In genomic region chr1:123923907-123924306, GRCm38 (mm10) we compare ENCODE assay signal across 27 mouse cellular contexts.
"Had no signal": no experiment of that assay in that cellular context is flagged by ENCODE, and none has a peak within 500 bp of the region (broad histone marks: within the 10 kb centered on the region; RNA-seq: fewer than 3 reads in every experiment).

No protein-coding gene starts in this region.

- H3K9me3 ChIP-seq: heart, embryonic 10.5 days; heart, embryonic 12.5 days; hindbrain, embryonic 10.5 days; hindbrain, embryonic 12.5 days; intestine, embryonic 15.5 days; limb, embryonic 10.5 days; limb, embryonic 12.5 days; liver, embryonic 13.5 days; liver, embryonic 15.5 days had no signal

- H3K27me3 ChIP-seq: heart, embryonic 12.5 days; hindbrain, embryonic 12.5 days; intestine, embryonic 15.5 days; limb, embryonic 12.5 days; liver, embryonic 13.5 days; liver, embryonic 15.5 days had no signal

- H3K9ac ChIP-seq: heart, embryonic 12.5 days; hindbrain, embryonic 12.5 days; hindbrain, embryonic 14.5 days; intestine, embryonic 15.5 days; limb, embryonic 12.5 days; liver, embryonic 13.5 days; liver, embryonic 15.5 days had no signal

- H3K4me1 ChIP-seq: heart, embryonic 10.5 days; heart, embryonic 12.5 days; hindbrain, embryonic 12.5 days; intestine, embryonic 15.5 days; limb, embryonic 10.5 days; limb, embryonic 12.5 days; liver, embryonic 13.5 days; liver, embryonic 15.5 days had no signal

- H3K4me2 ChIP-seq: heart, embryonic 12.5 days; hindbrain, embryonic 12.5 days; hindbrain, embryonic 14.5 days; intestine, embryonic 15.5 days; limb, embryonic 12.5 days; liver, embryonic 11.5 days; liver, embryonic 13.5 days; liver, embryonic 15.5 days had no signal

- H3K36me3 ChIP-seq: heart, embryonic 10.5 days; heart, embryonic 12.5 days; hindbrain, embryonic 10.5 days; hindbrain, embryonic 12.5 days; intestine, embryonic 15.5 days; limb, embryonic 10.5 days; limb, embryonic 12.5 days; liver, embryonic 13.5 days; liver, embryonic 15.5 days had no signal

- DNase-seq: gastrocnemius, adult 2 months; gastrocnemius, postnatal 10 days; gastrocnemius, postnatal 25 days; heart, adult 18-20 months; heart, postnatal 10 days; heart, postnatal 4 days; kidney, adult 18-20 months; kidney, adult 8-10 months; kidney, postnatal 10 days; kidney, postnatal 25 days; kidney, postnatal 4 days; liver; liver, embryonic 13.5 days had no signal

- H3K27ac ChIP-seq: gastrocnemius, adult 2 months; heart, embryonic 10.5 days; hindbrain, embryonic 10.5 days; hindbrain, embryonic 12.5 days; hindbrain, embryonic 14.5 days; intestine, embryonic 15.5 days; layer of hippocampus, adult 2 months; limb, embryonic 10.5 days; limb, embryonic 12.5 days; liver, embryonic 13.5 days; liver, embryonic 15.5 days had no signal

- ATAC-seq: hindbrain, embryonic 16.5 days; inflammation-experienced regulatory T-cells, adult 6 months; intestine, embryonic 15.5 days; intestine, postnatal 0 days had no signal

- H3K4me3 ChIP-seq: gastrocnemius, adult 2 months; heart, embryonic 10.5 days; heart, embryonic 12.5 days; hindbrain, embryonic 10.5 days; hindbrain, embryonic 12.5 days; intestine, embryonic 15.5 days; layer of hippocampus, adult 2 months; limb, embryonic 10.5 days; limb, embryonic 12.5 days; liver, embryonic 13.5 days; liver, embryonic 15.5 days had no signal
